Mouse (Mus musculus): ENCODE results near the gene Tshz2.

DNA sequence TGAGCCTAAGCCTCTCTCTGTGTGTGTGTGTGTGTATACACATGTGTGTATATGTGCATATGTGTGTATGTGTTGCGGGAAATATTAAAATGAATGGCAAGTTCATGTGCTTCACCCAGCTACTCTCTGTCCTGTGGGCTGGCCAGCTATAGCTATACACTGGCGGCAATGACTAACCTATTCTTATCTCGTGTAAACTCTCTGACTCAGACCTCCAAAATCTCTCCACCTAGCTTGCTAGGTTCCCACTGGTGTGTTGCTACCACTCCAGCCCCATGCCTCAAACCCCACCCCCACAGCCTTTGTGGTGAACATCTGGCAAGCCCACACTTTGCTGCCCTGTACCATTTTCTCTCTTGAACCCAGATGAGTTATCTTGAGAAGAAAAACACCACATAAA, 46.1 kb upstream of the Tshz2 start:
- no peak for TF ChIP-seq POLR2A (IDR thresholded peaks at IDR 0.05; ENCODE audit: borderline replicate concordance, insufficient read depth, low read length)
- TF ChIP-seq CTCF (IDR thresholded peaks at IDR 0.05; ENCODE audit: borderline replicate concordance, insufficient read depth, low read depth, low read length): no peak
